Mouse (Mus musculus) olfactory bulb, adult 2 months (tissue): ENCODE results near the gene Kalrn.

ENCODE experiments used
- CTCF ChIP-seq: fragments of 200-500 bp; IDR thresholded peaks from 2 replicates; pipeline ENCODE4 v1.5.1; 2012; ENCODE audit warnings: low read depth, mild to moderate bottlenecking, low read length, moderate library complexity; ENCODE audit not compliant: insufficient read depth
- POLR2A ChIP-seq: fragments of 200-500 bp; IDR thresholded peaks from 2 replicates; pipeline ENCODE4 v1.6.1; 2012; ENCODE audit warnings: mild to moderate bottlenecking, low read depth, low read length, moderate library complexity; ENCODE audit not compliant: insufficient read depth

- no peak for TF ChIP-seq CTCF
- TF ChIP-seq POLR2A, result no peak
Measured at GRCm38 (mm10) chr16:34603076-34603475, 29.7 kb upstream of the Kalrn start.
